Mouse (Mus musculus) midbrain, embryonic 12.5 days (tissue): Measurements from ENCODE around the gene Npepps. TPM values are rescaled to one million over a fixed set of nuclear protein-coding genes. Genes with fewer than 3 reads are reported as not detected.

Experiments
- ATAC-seq: fragments of 200-750 bp; cut with Nextera tagmentation; 2 replicates; pipeline ENCODE4 v1.8.0; 2017; ENCODE audit warnings: low read depth, moderate TSS enrichment, moderate library complexity; ENCODE audit not compliant: low FRiP score
- H3K27ac ChIP-seq: fragments of 300-500 bp; sonication (generic); replicated peaks from 2 replicates; pipeline ENCODE4 v1.5.1; 2016; ENCODE audit warnings: mild to moderate bottlenecking
- H3K27me3 ChIP-seq: fragments of 300-500 bp; sonication (generic); 2 replicates; pipeline ENCODE4 v1.6.1; 2016; ENCODE audit warnings: mild to moderate bottlenecking
- H3K36me3 ChIP-seq: fragments of 300-500 bp; sonication (generic); 2 replicates; pipeline ENCODE4 v1.6.1; 2016
- H3K4me1 ChIP-seq: fragments of 300-500 bp; sonication (generic); 2 replicates; pipeline ENCODE4 v1.6.1; 2016
- H3K4me2 ChIP-seq: fragments of 300-500 bp; sonication (generic); replicated peaks from 2 replicates; pipeline ENCODE4 v1.6.1; 2016; ENCODE audit warnings: mild to moderate bottlenecking, moderate library complexity
- H3K4me3 ChIP-seq: fragments of 300-500 bp; sonication (generic); 2 replicates; pipeline ENCODE4 v1.5.1; 2016; ENCODE audit warnings: mild to moderate bottlenecking
- H3K9ac ChIP-seq: fragments of 300-500 bp; sonication (generic); replicated peaks from 2 replicates; pipeline ENCODE4 v1.6.1; 2016; ENCODE audit warnings: mild to moderate bottlenecking, moderate library complexity
- H3K9me3 ChIP-seq: fragments of 300-500 bp; sonication (generic); 2 replicates; pipeline ENCODE4 v1.6.1; 2016; ENCODE audit warnings: mild to moderate bottlenecking
- WGBS: fragments of 180-500 bp; shearing (Covaris S2); methylation state at CpG from one replicate; pipeline ENCODE4 v1.1.7; 2016; 5-methylcytosine and 5-hydroxymethylcytosine counted together
- polyA plus RNA-seq: library from polyadenylated mRNA; unstranded; fragments of >200 nt; fragmentation: Nextera tagmentation; extraction: Ambion mirVana; gene quantifications from 2 replicates; pipeline ENCODE4 v1.2.1, GENCODE M21; 2016

Npepps gene
- polyA plus RNA-seq, 1 experiment from 2014 or later: 134 TPM

GRCm38 (mm10) chr11:97221611-97222010, 58.8 kb downstream of the Npepps start:
- Histone ChIP-seq H3K9me3 (no peaks in the 10 kb centered on the region), H3K9ac (no peak overlapping the region), H3K27me3 (no peaks in the 10 kb centered on the region), H3K4me2 (no peak overlapping the region), H3K4me1 (no peaks in the 10 kb centered on the region; the same call in 1 of the 2 replicates), H3K27ac (no peak overlapping the region), H3K4me3 (no peak overlapping the region), H3K36me3 (peaks cover 83% of the 10 kb centered on the region)
- no peak for ATAC-seq
- 96% methylated on average over 2 of the region's 2 CpGs for WGBS

- no peak for ATAC-seq
- H3K36me3 ChIP-seq: peaks cover 88% of the 10 kb centered on the region
- H3K27me3 ChIP-seq: no peaks in the 10 kb centered on the region
- no peaks in the 10 kb centered on the region; the same call in 1 of the 2 replicates for H3K4me1 ChIP-seq
- H3K9me3 ChIP-seq: no peaks in the 10 kb centered on the region
- H3K27ac ChIP-seq: no peak overlapping the region
- H3K9ac ChIP-seq: no peak overlapping the region
- no peak overlapping the region for H3K4me2 ChIP-seq
- no peak overlapping the region for H3K4me3 ChIP-seq
- WGBS: 89% methylated on average over 3 of the region's 3 CpGs
These were observed 60.2 kb downstream of the Npepps start for GRCm38 (mm10) chr11:97220211-97220610.

DNA sequence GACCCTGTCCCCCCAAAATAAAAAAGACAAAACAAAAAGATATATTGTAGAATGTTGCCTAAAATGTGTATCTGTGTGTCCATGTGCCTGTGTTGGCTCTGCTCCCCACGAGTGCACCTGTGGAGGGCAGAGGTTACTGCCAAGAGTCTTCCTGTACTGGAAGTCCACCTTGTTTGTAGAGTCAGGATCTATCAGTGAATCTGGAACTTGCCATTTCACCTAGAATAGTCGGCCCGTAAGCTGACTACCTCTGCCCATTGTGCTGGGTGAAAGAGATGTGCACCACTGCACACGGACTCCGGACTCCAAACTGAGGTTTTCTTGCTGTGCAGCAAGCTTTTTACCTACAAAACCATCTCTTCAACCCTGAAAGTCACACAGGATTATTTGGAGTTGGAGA, 66.0 kb downstream of the Npepps start:
- ATAC-seq: no peak
- WGBS: 95% methylated on average over 5 of the region's 5 CpGs

DNA sequence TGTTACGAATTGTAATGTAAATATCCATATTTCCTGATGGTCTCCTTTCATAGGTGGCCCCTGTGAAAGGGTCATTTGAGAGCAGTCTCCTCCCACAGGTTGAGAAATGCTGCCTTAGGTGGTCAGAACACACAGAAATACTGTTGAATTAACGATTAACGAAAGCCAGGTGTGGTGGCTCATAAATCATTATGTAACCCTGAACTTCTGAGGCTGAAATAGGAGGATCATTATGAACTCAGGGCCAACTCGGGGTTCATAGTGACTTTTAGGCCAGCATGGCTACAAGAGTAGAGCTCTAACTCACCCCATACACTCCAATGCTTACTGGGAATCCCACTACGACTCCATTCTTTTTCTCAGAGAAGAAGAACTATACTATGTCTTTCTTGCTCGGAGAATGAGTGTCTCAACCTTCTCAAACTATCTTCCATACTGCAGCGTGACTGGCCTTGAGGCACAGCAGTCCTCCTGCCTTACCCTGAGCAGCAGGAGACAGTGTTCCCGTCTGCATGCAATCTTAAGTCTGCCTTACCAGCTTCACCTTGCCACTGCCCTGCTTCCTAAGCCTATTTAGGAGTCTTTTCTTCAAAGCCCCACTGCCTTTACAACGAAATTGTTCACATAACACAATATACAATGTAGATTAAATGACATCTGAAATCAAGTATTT, 69.6 kb downstream of the Npepps start:
- no peaks in the 10 kb centered on the region for H3K9me3 ChIP-seq
- ATAC-seq: no peak
- H3K27ac ChIP-seq: no peak overlapping the region
- no peak overlapping the region for H3K4me2 ChIP-seq
- H3K4me3 ChIP-seq: no peak overlapping the region
- H3K36me3 ChIP-seq: peaks cover 81% of the 10 kb centered on the region
- H3K9ac ChIP-seq: no peak overlapping the region
- no peaks in the 10 kb centered on the region for H3K4me1 ChIP-seq
- 90% methylated on average over 9 of the region's 9 CpGs for WGBS
- no peaks in the 10 kb centered on the region for H3K27me3 ChIP-seq

More for the DNA sequence above, 66.0 kb downstream of the Npepps start:
- H3K4me2 ChIP-seq: no peak overlapping the region
- H3K4me1 ChIP-seq: no peaks in the 10 kb centered on the region
- no peak overlapping the region for H3K9ac ChIP-seq
- H3K4me3 ChIP-seq: no peak overlapping the region
- no peaks in the 10 kb centered on the region for H3K9me3 ChIP-seq
- H3K27ac ChIP-seq: no peak overlapping the region
- peaks cover 93% of the 10 kb centered on the region for H3K36me3 ChIP-seq
- no peaks in the 10 kb centered on the region for H3K27me3 ChIP-seq

DNA sequence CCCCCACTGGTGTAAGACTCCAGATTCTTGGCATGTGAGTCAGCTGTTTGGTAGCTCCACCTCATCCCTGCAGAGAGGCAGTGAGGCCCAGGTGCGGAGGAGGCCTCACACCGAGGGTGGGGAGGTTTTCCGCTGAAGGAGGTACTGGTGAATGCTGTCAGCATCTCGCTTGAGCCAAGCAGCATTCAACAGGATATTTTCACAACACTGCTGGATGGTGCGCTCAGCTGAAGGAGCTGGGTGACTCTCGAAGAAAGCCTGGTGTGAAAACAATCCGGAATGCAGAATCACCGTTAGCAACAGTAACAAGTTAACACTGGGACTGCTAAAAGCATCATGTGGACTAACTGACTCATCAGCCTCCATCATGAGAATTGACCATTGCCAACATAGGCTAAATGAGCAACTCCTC, 73.4 kb downstream of the Npepps start:
- H3K36me3 ChIP-seq: peaks cover 46% of the 10 kb centered on the region
- no peak overlapping the region for H3K27ac ChIP-seq
- no peaks in the 10 kb centered on the region for H3K9me3 ChIP-seq
- H3K4me2 ChIP-seq: no peak overlapping the region
- WGBS: 91% methylated on average over 8 of the region's 8 CpGs
- H3K4me1 ChIP-seq: no peaks in the 10 kb centered on the region
- no peaks in the 10 kb centered on the region for H3K27me3 ChIP-seq
- no peak overlapping the region for H3K9ac ChIP-seq
- ATAC-seq: no peak
- H3K4me3 ChIP-seq: no peak overlapping the region

DNA sequence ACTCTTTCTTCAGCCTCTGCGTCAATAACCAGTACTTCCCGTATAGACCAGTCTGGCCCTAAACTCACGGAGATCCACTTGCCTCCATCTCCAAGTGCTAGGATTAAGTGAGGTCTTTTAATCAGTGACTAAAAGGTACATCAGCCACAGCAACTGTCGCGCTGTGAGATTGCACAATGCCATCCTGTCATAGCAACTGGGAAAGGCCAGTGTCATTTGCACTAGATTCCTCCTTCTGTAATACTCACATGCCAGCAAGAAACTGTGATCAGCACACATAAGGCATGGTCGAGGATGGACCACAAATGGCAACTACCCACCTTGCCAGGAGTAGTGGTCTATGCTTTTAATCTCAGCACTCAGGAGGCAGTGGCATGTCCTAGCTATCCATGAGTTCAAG, 80.9 kb downstream of the Npepps start:
- no peak for ATAC-seq
- WGBS: 88% methylated on average over 6 of the region's 6 CpGs
- no peaks in the 10 kb centered on the region for H3K9me3 ChIP-seq

GRCm38 (mm10) chr11:97198601-97199000, 81.8 kb downstream of the Npepps start:
- no peak for ATAC-seq
- 25% methylated on average over 5 of the region's 5 CpGs for WGBS

More for the DNA sequence above, 80.9 kb downstream of the Npepps start:
- Histone ChIP-seq H3K4me2 (no peak overlapping the region), H3K9ac (no peak overlapping the region), H3K27ac (no peak overlapping the region), H3K27me3 (no peaks in the 10 kb centered on the region), H3K4me3 (no peak overlapping the region), H3K4me1 (no peaks in the 10 kb centered on the region), H3K36me3 (no peaks in the 10 kb centered on the region)

DNA sequence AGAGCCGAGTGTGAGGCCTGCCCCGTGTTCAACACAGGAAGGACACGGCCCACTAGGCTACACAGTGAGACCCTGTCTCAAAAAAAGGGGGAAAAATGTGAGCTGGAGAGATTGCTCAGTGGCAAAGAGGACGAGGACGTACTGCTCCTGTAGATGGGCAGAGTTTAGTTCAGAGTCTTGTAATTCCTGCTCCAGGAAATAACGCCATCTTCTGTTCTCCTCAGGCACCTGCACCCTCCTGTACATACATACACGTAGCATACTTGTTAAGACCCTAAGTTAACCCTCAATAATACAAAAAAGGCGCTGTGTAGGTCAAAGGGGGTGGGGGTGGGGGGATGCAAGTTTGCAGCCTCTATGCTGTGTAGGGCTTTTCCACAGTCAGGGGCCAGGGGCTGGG, 83.4 kb downstream of the Npepps start:
- WGBS: 81% methylated on average over 8 of the region's 8 CpGs
- no peaks in the 10 kb centered on the region for H3K4me1 ChIP-seq

More at GRCm38 (mm10) chr11:97198601-97199000, 81.8 kb downstream of the Npepps start:
- H3K4me3 ChIP-seq: no peak overlapping the region
- H3K9me3 ChIP-seq: no peaks in the 10 kb centered on the region
- H3K27me3 ChIP-seq: no peaks in the 10 kb centered on the region
- H3K4me1 ChIP-seq: no peaks in the 10 kb centered on the region
- no peak overlapping the region for H3K9ac ChIP-seq
- H3K36me3 ChIP-seq: no peaks in the 10 kb centered on the region
- no peak overlapping the region for H3K4me2 ChIP-seq
- no peak overlapping the region for H3K27ac ChIP-seq

DNA sequence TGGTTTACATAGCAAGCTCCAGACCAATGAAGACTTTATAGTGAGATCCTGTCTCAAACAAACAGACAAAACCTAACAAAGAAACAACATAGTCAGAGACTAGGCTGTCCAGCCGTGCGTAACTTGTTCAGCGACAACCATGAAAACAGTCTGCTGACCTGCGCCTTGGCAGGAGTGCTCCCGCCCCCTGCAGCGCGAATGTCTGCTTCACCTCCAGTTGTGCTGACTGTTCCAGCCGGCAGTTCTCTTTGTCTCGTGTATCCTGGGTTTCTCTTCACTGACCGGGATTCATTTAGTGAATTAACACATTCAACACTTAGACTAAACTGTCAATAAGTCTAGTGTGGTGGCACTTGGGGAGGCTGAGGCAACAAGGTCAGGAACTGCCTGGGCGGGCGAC, 83.9 kb downstream of the Npepps start:
- WGBS: 68% methylated on average over 12 of the region's 12 CpGs
- no peak overlapping the region for H3K27ac ChIP-seq
- ATAC-seq: no peak
- no peak overlapping the region for H3K4me2 ChIP-seq
- H3K36me3 ChIP-seq: no peaks in the 10 kb centered on the region
- H3K9ac ChIP-seq: no peak overlapping the region
- H3K27me3 ChIP-seq: no peaks in the 10 kb centered on the region
- H3K4me3 ChIP-seq: no peak overlapping the region
- H3K9me3 ChIP-seq: no peaks in the 10 kb centered on the region
- no peaks in the 10 kb centered on the region for H3K4me1 ChIP-seq

More for the DNA sequence above, 83.4 kb downstream of the Npepps start:
- Histone ChIP-seq H3K36me3 (no peaks in the 10 kb centered on the region), H3K27me3 (no peaks in the 10 kb centered on the region), H3K4me2 (no peak overlapping the region), H3K4me3 (no peak overlapping the region), H3K9ac (no peak overlapping the region), H3K9me3 (no peaks in the 10 kb centered on the region), H3K27ac (no peak overlapping the region)
- no peak for ATAC-seq

DNA sequence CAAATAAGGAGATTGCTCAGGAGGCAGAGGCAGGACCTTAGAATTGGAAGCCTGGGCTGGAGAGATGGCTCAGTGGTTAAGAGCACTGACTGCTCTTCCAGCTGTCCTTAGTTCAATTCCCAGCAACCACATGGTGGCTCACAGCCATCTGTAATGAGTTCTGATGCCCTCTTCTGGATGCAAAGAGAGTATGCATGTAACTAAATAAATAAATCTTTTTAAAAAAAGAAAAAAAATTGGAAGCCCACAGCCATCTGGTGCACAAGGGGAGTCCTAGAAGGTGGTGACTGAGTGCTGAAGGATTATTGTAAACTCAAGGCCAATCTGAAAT, 87.9 kb downstream of the Npepps start:
- H3K4me1 ChIP-seq: peaks cover 10% of the 10 kb centered on the region
- H3K27me3 ChIP-seq: no peaks in the 10 kb centered on the region
- no peak overlapping the region for H3K9ac ChIP-seq
- H3K36me3 ChIP-seq: no peaks in the 10 kb centered on the region
- no peak overlapping the region for H3K4me3 ChIP-seq
- no peak overlapping the region for H3K4me2 ChIP-seq
- H3K9me3 ChIP-seq: no peaks in the 10 kb centered on the region
- no peak for ATAC-seq
- H3K27ac ChIP-seq: no peak overlapping the region

DNA sequence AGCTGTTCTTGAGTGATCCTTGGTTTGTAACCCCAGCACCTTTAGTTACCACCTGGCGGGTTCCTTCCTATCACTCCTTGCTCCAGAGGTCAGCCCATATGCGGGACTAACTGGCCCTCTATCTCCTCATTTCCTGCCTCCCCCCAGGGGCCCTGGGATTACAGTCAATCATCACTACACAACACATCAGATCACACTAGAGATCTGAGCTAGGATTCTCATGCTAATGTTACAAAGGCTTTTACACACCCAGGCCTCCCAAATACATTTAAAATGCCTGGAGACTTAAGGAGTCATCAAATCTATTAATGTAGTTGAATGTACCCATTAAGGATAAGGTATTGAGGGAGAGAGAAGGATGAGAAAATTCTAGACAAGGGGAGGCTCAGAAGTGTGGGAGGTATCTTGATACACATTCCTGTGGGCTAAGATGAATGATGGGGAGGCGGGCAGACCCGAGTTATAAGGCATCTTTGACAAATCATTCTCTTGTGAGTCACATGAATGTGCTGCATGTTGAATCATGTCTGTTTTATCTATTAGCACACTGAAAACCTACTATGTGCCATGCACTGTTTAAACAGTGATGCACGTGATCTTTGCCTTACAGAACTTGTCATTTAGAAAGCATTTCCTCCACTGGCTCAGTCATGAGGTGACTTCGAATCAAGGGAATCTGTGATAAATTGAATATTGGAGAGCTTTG, 88.4 kb downstream of the Npepps start:
- peak overlapping the region; percentile 28; the same call in 1 of the 2 replicates for H3K9ac ChIP-seq
- H3K4me3 ChIP-seq: no peak overlapping the region
- H3K36me3 ChIP-seq: no peaks in the 10 kb centered on the region
- H3K27me3 ChIP-seq: no peaks in the 10 kb centered on the region
- H3K27ac ChIP-seq: no peak overlapping the region
- H3K4me2 ChIP-seq: no peak overlapping the region
- H3K4me1 ChIP-seq: peaks cover 10% of the 10 kb centered on the region
- H3K9me3 ChIP-seq: no peaks in the 10 kb centered on the region
- WGBS: 77% methylated on average over 6 of the region's 6 CpGs
- ATAC-seq: no peak

DNA sequence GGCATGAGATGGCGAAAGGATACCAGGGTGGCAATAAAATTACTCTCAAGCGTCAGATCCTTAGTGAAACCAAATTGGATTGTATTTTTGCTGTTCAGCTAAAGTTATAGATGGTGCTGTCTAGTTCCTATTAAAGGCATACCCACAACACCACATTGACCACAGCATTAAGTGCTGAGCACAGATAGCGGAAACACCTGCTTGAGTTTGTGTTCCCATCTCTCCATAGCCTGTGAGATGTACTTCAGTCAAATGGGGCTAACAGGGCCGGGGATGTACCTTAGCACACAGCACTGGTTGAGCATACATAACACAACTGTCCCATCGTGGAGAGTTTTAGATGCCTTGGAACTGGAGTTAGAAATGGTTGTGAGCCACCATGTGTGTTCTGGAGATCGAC, 89.4 kb downstream of the Npepps start:
- H3K9me3 ChIP-seq: no peaks in the 10 kb centered on the region
- no peak overlapping the region for H3K4me2 ChIP-seq
- 94% methylated on average over 6 of the region's 6 CpGs for WGBS
- no peak for ATAC-seq
- no peak overlapping the region for H3K27ac ChIP-seq
- H3K9ac ChIP-seq: no peak overlapping the region
- peaks cover 15% of the 10 kb centered on the region for H3K4me1 ChIP-seq
- H3K36me3 ChIP-seq: peaks cover 3% of the 10 kb centered on the region
- H3K4me3 ChIP-seq: no peak overlapping the region
- H3K27me3 ChIP-seq: no peaks in the 10 kb centered on the region
